Mouse (Mus musculus) c-Kit-positive CD71-positive TER-119-negative erythroid progenitor cells, embryonic 14.5 days (primary cell): Measurements from ENCODE around the gene Dscam.
"Not testable (repeated sequence)": the region's sequence is repeated elsewhere in the genome, so short reads cannot be mapped to it uniquely, and the experiment has no call there.

Source experiments
- DNase-seq: peaks from one replicate; pipeline ENCODE4 v3.0.0-alpha.2; 2013; ENCODE audit warnings: low read depth

The Dscam gene

GRCm38 (mm10) chr16:96885817-96886216 is 284.7 kb downstream of the Dscam start:
- no peak for DNase-seq

- not testable (repeated sequence) for DNase-seq
These were observed 286.0 kb downstream of the Dscam start for GRCm38 (mm10) chr16:96884590-96884989.

DNA sequence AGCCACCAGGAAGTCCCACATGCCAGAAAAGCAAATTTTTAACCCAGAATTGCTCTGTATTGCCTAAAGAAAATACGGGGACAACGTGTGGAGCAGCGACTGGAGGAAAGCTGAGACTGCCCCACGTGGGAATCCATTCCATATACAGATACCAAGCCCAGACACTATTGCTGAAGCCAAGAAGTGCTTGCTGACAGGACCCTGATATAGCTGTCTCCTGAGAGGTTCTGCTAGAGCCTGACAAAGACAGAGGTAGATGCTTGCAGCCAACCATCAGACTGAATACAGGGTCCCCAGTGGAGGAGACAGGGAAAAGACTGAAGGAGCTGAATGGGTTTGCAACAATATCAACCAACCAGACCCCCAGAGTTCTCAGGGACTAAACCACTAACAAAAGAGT is 293.3 kb downstream of the Dscam start:
- no peak for DNase-seq

DNA sequence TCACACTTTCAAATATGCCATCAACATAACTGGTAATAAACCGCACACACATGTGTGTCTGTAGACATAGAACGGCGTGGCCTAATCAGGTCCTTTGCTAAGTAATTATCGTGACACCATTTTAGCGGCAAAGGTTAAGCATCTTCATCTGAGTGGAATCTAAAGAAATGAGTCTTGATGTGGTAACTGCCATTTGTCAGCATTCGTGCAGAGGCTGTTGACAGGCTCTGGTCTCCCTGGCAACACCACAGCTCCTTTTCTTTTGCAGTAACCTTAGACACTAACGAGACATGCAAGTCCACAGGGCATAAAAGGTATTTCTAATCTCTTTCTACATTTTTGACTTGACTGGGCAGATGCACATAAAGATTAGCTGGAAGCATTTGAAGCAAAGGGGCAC is 297.8 kb downstream of the Dscam start:
- no peak for DNase-seq

DNA sequence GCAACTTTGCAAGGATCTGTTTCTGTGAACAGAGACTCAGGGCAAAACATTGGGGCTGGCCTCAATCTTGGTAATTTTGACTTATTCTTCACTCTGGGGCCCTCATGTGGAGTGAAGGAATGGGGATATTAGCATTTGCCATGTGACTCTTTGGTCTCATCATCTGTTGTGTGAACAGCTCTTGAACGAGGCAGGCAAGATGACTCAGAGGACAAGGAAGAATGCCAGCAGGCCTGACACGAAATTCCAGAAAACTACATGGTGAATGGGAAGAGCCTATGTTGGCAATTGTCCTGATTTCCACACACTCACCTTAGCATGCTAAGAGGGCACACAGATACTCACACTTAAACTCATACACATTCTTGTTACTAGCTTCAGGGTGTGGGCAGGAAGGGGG is 313.0 kb downstream of the Dscam start:
- DNase-seq, result no peak

GRCm38 (mm10) chr16:96855060-96855459 is 315.5 kb downstream of the Dscam start:
- no peak for DNase-seq

GRCm38 (mm10) chr16:96852383-96852782 is 318.2 kb downstream of the Dscam start:
- DNase-seq, result peak; percentile 23

DNA sequence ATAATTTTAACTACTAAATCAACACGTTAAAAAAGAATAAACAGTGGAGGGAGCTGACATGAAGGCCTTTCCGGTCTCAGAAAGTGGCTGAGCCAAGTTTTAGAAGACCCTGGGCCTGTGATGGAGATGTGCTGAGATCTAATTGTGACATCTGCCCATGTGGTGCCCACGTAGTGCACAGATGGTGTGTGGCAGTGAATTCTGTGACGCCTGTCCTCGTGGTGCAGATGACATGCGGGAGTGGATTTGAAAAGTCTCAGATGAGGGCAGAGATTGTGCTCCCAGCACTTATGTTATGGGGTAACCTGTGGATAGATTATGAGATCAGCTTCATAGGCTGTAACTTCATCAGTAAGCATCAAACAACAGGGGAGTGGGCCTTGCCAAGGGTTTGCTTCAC is 321.6 kb downstream of the Dscam start:
- no peak for DNase-seq

DNA sequence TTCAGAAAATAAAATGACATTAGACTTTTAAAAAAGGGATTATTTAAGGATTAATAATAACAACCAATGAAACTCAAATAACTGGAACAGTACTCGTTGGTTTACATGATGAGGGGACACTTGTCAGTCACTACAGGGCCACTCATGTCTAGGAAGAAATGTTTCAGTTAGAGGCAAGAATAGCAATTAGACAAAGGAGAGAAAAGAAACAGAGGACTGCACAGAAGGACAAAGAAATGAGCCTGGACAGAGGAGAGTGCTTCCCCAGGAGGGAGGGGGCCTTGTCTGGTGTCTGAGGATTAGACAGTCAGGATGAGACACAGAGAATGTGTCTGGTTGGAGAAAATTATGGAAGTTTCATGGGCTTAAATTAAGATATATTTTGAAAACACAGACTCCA is 324.0 kb downstream of the Dscam start:
- DNase-seq, result no peak

GRCm38 (mm10) chr16:96846113-96846512 is 324.4 kb downstream of the Dscam start:
- no peak for DNase-seq

- DNase-seq, result no peak
These were observed 325.0 kb downstream of the Dscam start for GRCm38 (mm10) chr16:96845475-96846098.

DNA sequence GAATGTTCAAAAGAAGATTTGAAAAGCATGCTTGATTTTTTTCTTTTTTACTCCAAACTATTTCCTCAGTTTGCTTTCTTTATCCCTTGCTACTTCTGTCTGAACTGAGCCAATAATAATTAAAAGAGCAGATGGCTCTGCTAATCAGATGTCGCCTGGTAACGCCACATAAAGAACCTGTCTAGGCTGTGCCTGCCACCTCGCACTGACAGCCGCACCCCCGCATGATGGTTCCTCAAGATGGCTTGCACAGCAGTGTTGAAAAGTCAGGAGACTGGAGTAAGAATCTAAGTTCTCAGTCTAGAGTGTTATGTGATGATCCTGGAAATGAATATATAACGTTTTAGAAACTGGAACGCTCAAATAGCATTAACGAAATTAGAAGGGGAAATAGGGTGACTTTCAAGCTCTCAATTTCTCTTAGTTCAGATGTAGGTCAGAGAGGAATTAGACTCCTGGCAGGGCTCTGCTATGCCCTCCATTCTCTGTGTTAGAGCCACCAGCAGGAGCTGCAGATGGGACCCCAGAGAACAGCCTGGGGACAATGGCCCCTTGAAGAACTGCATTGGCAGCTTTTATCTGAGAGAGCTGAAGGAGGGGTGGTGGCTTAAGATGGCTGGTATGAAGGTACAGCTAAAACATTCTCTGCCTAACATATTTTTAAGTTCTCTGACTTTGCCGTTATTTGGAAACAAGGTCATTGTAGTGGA is 326.7 kb downstream of the Dscam start:
- DNase-seq, result no peak

DNA sequence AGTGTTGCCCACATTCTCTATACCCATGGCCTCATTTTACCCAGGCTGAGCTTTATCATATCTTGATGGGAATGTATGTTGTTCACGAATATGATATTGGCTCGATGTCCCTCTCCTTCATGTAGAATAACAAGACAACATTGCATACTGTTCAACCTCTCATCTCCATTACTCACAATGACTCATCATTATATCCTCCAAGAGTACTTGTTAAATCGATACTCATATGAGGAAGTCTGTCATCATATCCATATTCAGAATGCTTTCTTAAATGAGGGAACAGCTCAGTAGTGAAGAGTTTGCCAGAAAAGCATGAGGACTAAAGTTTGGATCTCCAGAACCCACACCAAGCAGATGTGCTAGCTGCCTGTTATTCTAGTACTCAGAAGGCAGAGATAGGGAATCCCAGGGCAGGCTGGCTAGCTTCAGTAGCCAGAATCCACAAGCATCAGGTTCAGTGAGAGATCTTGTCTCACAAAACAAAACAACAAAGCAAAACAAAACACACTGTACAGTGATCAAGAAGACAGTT is 327.7 kb downstream of the Dscam start:
- DNase-seq, result no peak

GRCm38 (mm10) chr16:96819649-96820048 is 350.9 kb downstream of the Dscam start:
- DNase-seq, result peak; percentile 56

GRCm38 (mm10) chr16:96806298-96806697 is 364.3 kb downstream of the Dscam start:
- DNase-seq, result no peak

- no peak for DNase-seq
These were observed 367.9 kb downstream of the Dscam start for GRCm38 (mm10) chr16:96802636-96803035.

- no peak for DNase-seq
These were observed 368.8 kb downstream of the Dscam start for GRCm38 (mm10) chr16:96801650-96802237.

DNA sequence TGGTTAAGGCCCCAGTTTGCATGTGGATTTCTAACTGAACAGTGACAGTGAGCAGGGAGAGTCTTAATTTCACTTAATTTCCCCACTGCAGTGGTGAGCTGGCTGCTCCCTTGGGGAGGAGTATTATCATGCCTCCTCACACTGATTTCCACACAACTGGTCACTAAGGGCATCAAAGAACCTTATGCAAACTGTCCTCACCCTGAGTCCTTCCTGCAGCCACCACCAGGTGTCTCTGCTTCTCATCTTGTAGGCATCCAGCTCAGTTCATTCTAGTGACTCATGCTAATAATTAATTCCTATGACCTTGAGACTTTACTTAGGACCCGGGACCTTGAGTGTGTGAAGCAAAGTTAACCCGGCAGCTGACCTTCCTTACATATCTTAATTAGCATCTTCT is 375.1 kb downstream of the Dscam start:
- DNase-seq, result no peak

- no peak for DNase-seq
These were observed 379.2 kb downstream of the Dscam start for GRCm38 (mm10) chr16:96791307-96791706.

DNA sequence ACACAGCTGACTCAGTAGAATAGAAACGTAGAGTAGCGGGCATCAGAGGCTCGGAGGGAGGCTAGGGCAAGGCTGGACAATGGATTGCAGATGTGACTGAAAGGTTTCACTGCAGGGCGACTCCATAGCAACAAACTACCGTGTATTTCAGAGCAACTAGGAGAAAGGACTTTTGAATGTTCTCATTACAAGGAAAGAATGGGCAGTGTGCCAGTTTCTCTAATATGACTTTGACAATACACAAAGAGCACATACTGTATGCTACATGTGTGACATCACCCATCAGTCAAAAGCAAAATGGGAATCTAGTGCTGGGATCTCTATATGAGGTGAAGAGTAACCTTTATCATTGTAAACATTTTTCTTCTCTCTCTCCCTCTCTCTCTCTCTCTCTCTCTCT is 382.3 kb downstream of the Dscam start:
- DNase-seq, result no peak

- DNase-seq, result no peak
These were observed 391.5 kb downstream of the Dscam start for GRCm38 (mm10) chr16:96779021-96779420.

DNA sequence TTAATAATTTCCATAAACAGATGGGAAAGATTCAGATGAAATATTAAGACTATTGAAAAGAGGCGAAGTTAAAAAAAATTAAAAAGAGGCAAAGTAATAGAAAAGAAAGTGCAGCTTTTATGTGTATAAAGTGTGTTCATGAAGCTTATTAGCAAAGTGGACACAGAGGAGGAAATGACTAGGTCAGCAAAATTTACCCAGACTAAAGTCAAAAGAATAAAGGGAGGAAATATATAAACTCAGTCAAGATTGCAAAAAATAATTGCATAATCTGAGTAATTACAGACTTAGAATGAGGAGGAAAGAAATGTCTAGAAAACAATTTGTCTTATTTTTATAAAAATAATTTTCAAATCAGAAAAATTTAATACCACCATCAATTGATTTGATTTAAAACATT is 396.3 kb downstream of the Dscam start:
- DNase-seq, result no peak

- DNase-seq, result no peak
These were observed 402.6 kb downstream of the Dscam start for GRCm38 (mm10) chr16:96767985-96768384.
